In genomic region chr17:3200328-3200727, GRCm38 (mm10) we compare ENCODE assay signal across 14 mouse cellular contexts.
DNase-seq lines count a peak whose midpoint lies in the region; ATAC-seq and TF ChIP-seq lines count a peak whose summit lies in the region.
"Had no signal": no experiment of that assay in that cellular context is flagged by ENCODE, and none has a peak within 500 bp of the region (broad histone marks: within the 10 kb centered on the region; RNA-seq: fewer than 3 reads in every experiment).

No protein-coding gene starts in this region.

- H3K4me3 ChIP-seq in heart, embryonic 10.5 days, result no peak overlapping the region
- H3K4me3 ChIP-seq in gastrocnemius, adult 2 months, result no peak overlapping the region
- no peak overlapping the region for H3K4me3 ChIP-seq in limb, embryonic 13.5 days
- H3K4me3 ChIP-seq in forebrain, embryonic 13.5 days, result no peak overlapping the region
- H3K4me3 ChIP-seq: forebrain, embryonic 12.5 days; liver, embryonic 13.5 days; megakaryocyte, embryonic 14.5 days had no signal

- ATAC-seq in limb, embryonic 13.5 days (ENCODE audit: low FRiP score, low read depth), result peak; percentile 83
- ATAC-seq in forebrain, embryonic 13.5 days, result no peak

- no peak overlapping the region for H3K27ac ChIP-seq in heart, embryonic 10.5 days
- H3K27ac ChIP-seq in gastrocnemius, adult 2 months, result 0 out of 2 replicates have a peak overlapping the region, but pooled peaks have one; percentile 9
- peak overlapping the region; percentile 53; the same call in 1 of the 2 replicates for H3K27ac ChIP-seq in limb, embryonic 13.5 days
- H3K27ac ChIP-seq in forebrain, embryonic 13.5 days, result no peak overlapping the region
- H3K27ac ChIP-seq: forebrain, embryonic 12.5 days; kidney, postnatal 0 days; liver, embryonic 13.5 days had no signal

- peaks cover 57% of the 10 kb centered on the region for H3K36me3 ChIP-seq in heart, embryonic 10.5 days
- peaks cover 57% of the 10 kb centered on the region for H3K36me3 ChIP-seq in limb, embryonic 13.5 days
- peaks cover 63% of the 10 kb centered on the region for H3K36me3 ChIP-seq in forebrain, embryonic 13.5 days (ENCODE audit: poor library complexity, severe bottlenecking)

- H3K27me3 ChIP-seq in heart, embryonic 10.5 days (ENCODE audit: insufficient read depth, poor library complexity, severe bottlenecking), result no peaks in the 10 kb centered on the region
- no peaks in the 10 kb centered on the region for H3K27me3 ChIP-seq in limb, embryonic 13.5 days
- H3K27me3 ChIP-seq in forebrain, embryonic 13.5 days, result no peaks in the 10 kb centered on the region
- H3K27me3 ChIP-seq: forebrain, embryonic 12.5 days; liver, embryonic 13.5 days; megakaryocyte, embryonic 14.5 days had no signal

- no peaks in the 10 kb centered on the region for H3K9me3 ChIP-seq in heart, embryonic 10.5 days
- no peaks in the 10 kb centered on the region for H3K9me3 ChIP-seq in limb, embryonic 13.5 days
- no peaks in the 10 kb centered on the region for H3K9me3 ChIP-seq in forebrain, embryonic 13.5 days (replicated peaks)
- H3K9me3 ChIP-seq: forebrain, embryonic 12.5 days; liver, embryonic 13.5 days; megakaryocyte, embryonic 14.5 days had no signal

- intact Hi-C loops in gastrocnemius, adult 2 months (cut with DNase I), result no loop called here

- WGBS in heart, embryonic 10.5 days, result 96% methylated on average over 8 of the region's 8 CpGs
- WGBS in limb, embryonic 13.5 days, result 30% methylated on average over 8 of the region's 8 CpGs
- whole genome bisulfite sequencing in forebrain, embryonic 13.5 days, result 90% methylated on average over 8 of the region's 8 CpGs

- H3K4me2 ChIP-seq in limb, embryonic 13.5 days (replicated peaks), result no peak overlapping the region
- H3K4me2 ChIP-seq in forebrain, embryonic 13.5 days, result no peak overlapping the region
- H3K4me2 ChIP-seq: forebrain, embryonic 12.5 days; liver, embryonic 13.5 days had no signal

- peak; percentile 27 for DNase-seq in heart, adult 8-10 months (ENCODE audit: low spot score)
- DNase-seq in heart, embryonic 10.5 days (ENCODE audit: low spot score), result no peak
- peak; percentile 53 for DNase-seq in embryo, embryonic 11 days
- peak; percentile 57 for DNase-seq in gastrocnemius, adult 2 months
- no peak for DNase-seq in layer of hippocampus, postnatal 36 days
- DNase-seq in urinary bladder, postnatal 25 days (ENCODE audit: low spot score), result no peak
- DNase-seq: cerebellum, adult 11-12 months; liver, embryonic 13.5 days; thymus, adult 2 months had no signal

- H3K9ac ChIP-seq in limb, embryonic 13.5 days, result no peak overlapping the region
- no peak overlapping the region for H3K9ac ChIP-seq in forebrain, embryonic 13.5 days
- H3K9ac ChIP-seq: forebrain, embryonic 12.5 days; liver, embryonic 13.5 days had no signal

- H3K4me1 ChIP-seq in heart, embryonic 10.5 days, result 0 out of 2 replicates have a peak, but pooled peaks cover 5% of the 10 kb centered on the region
- peaks cover 23% of the 10 kb centered on the region for H3K4me1 ChIP-seq in limb, embryonic 13.5 days
- H3K4me1 ChIP-seq in forebrain, embryonic 13.5 days, result no peaks in the 10 kb centered on the region
- H3K4me1 ChIP-seq: forebrain, embryonic 12.5 days had no signal

- no peak for TF ChIP-seq CTCF in gastrocnemius, adult 2 months (IDR thresholded peaks at IDR 0.05)

Comparison
In these comparisons a context has a peak if more than half of its experiments do, and no peak if none do; other contexts are left out.
1. DNase-seq: peak in heart, adult 8-10 months (single experiment), embryo, embryonic 11 days (single experiment) and gastrocnemius, adult 2 months (single experiment); none in heart, embryonic 10.5 days (single experiment), layer of hippocampus, postnatal 36 days (0 of 2) and urinary bladder, postnatal 25 days (single experiment).
2. H3K27ac ChIP-seq: peak in gastrocnemius, adult 2 months (single experiment) and limb, embryonic 13.5 days (single experiment); none in heart, embryonic 10.5 days (single experiment) and forebrain, embryonic 13.5 days (single experiment).